Mouse (Mus musculus) c-Kit-negative CD71-positive TER-119-positive erythroid progenitor cells, embryonic 14.5 days (primary cell): Measurements from ENCODE around the gene Slc25a34.

Experiments used
- DNase-seq: peaks from one replicate; pipeline ENCODE4 v3.0.0-alpha.2; 2013; ENCODE audit warnings: low read depth, low spot score

Slc25a34 gene

DNA sequence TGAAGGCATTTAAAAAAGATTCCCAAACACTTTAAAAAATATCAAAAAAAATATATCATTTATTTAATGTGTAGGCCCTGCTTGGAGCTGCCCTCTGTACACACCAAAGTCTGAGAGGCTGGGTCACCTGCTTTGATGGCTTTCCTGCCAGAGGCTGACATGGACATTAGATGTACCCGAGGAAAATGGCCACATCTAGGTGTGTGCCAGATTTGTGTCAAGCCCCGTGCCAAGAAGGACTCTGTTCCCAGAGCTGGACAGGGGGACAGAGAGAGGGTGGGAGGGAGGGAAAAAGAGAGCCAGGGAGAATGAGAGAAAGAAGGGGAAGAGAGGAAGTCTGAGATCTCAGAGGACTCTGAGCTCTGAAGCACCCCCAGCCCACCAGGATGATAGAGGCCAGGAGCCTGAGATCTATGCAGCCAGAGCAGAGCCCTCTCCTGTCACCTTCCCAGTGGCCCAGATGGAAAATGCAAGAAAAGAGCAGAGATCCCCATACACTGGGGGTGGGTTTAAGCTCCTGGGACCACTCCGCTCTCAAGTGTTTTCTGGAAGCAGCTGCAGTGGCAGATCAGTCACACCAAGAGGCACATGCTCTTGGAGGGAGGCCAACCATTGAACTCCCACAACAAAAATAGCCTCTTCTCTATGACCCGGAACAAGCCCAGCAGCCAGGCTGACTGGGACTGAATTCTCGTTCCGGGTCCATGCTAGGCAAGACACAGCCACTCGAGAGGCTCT lies 19.7 kb upstream of the Slc25a34 start:
- no peak for DNase-seq

- no peak for DNase-seq
These were observed 18.6 kb upstream of the Slc25a34 start for GRCm38 (mm10) chr4:141641961-141642811.

GRCm38 (mm10) chr4:141641353-141641771 lies 17.7 kb upstream of the Slc25a34 start:
- no peak for DNase-seq

GRCm38 (mm10) chr4:141639474-141639873 lies 15.9 kb upstream of the Slc25a34 start:
- no peak for DNase-seq

- DNase-seq = no peak
These were observed 13.1 kb upstream of the Slc25a34 start for GRCm38 (mm10) chr4:141636693-141637092.

DNA sequence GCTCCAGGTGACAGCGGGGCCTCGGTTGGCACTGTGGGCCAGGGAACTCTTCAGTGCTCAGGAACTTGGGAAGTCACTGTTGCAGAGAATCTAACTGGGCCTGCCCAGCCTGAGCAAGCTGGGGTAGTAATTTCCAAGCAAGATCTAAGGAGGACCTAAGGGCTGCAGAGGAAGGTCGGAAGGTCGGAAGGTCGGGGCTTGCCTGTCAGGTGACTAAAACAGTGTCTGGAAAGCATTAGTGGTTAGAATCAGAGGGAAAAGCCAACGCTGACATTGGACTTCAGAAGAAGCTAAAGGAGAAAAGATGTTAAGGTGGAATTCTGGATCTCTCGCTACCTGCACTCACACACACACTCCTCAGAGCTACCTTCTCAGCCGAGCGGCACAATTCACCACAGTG lies 12.4 kb upstream of the Slc25a34 start:
- no peak for DNase-seq

GRCm38 (mm10) chr4:141632111-141632873 lies 8.7 kb upstream of the Slc25a34 start:
- no peak for DNase-seq

DNA sequence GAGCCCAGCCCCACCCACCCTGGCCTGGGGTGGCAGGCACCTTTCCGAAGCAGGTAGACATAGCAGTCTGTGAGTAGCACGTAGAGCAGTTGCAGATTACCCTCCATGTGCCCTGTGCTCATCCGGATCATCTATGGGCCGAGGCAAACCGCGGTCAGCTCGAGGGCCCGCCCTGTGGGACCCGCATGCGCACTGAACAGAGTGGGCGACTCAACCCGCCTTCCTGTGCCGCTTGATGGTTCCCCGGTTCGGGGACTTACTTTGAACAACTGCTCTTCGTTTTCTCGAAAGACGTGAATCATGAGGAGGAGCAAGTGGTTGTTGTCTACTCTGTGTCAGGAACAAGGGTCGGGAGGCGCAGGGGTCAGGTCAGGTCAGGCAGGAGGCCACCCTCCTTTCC lies 7.6 kb upstream of the Slc25a34 start:
- no peak for DNase-seq

- no peak for DNase-seq
These were observed 6.4 kb upstream of the Slc25a34 start for GRCm38 (mm10) chr4:141630021-141630420.

DNA sequence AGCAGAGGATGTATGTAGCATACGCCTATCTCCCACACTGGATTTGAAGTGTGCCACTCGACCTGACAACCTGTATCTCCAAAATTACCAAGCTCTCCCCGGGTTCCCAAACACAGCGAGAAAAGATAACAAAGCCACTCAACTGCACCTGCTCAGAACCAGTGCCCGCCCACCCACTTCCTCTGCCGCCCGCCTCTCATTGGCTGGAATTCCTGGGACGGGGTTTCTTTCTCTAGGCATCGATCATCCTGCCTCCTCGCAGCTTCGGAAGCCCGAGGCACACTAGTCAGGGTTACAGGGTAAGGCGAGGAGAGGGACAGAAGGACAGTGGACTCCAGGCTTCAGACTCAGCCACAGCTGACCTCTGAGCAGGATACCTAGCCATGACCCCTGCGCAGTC lies 5.0 kb upstream of the Slc25a34 start:
- no peak for DNase-seq

- no peak for DNase-seq
These were observed 3.9 kb upstream of the Slc25a34 start for GRCm38 (mm10) chr4:141627502-141627901.

DNA sequence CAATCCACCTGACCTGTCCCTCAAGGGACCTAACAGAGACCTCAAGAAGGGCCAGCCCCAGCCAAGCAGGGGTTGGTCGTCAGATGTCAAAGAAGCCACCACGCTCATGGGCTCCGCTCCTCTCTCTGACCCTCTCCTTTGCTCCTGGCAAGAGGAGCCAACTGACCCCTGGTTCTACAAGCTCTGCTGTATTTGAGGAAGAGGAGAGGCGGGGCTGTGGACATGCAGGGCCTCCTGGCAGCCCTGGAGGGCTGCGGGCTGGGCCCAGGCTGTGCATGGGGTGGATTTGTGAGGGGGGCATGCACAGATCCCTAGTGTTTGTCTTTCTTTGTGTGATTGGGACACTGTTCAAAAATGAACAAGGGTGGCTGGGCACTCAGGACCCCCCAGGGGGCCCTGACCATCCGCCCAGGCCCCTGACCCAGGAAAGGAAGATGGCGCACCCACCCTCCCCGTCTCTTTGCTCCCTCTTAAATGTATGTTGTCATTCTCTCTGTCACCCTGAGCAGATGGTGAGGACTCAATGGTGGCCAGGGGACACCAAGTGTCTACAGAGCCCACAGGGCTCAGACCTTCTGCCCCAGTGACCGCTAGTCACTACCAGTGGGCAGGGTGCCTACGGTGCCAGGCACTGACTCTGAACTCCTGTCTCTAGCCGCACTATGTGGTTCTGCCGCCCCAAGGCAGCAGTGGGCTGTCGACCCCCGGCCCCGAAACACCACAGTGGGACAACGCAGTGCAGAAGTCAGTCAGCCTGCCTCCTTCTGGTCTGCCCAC lies 2.3 kb upstream of the Slc25a34 start:
- no peak for DNase-seq

GRCm38 (mm10) chr4:141624983-141625773 lies 1.6 kb upstream of the Slc25a34 start:
- no peak for DNase-seq

GRCm38 (mm10) chr4:141624134-141624533 lies 513 bp upstream of the Slc25a34 start:
- DNase-seq = no peak

DNA sequence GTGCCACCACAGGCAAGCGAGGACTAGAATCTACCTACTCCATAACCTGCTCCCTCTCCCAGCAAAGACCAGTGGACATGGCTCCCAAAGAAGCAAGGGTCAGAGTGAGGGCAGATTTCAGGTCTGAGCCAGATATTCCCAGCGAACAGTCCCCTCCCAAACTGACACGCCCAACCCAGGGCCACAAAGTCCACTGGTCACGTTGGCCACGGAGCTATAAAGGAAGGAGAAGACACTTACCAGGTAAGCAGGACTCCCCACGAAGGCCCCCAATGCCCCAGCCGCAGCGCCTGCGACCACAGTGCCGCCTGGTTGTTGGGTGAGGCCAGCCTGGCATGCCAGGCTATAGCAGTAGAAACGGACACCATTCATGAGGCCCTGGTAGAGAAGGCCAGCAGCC lies 584 bp downstream of the Slc25a34 start:
- no peak for DNase-seq

DNA sequence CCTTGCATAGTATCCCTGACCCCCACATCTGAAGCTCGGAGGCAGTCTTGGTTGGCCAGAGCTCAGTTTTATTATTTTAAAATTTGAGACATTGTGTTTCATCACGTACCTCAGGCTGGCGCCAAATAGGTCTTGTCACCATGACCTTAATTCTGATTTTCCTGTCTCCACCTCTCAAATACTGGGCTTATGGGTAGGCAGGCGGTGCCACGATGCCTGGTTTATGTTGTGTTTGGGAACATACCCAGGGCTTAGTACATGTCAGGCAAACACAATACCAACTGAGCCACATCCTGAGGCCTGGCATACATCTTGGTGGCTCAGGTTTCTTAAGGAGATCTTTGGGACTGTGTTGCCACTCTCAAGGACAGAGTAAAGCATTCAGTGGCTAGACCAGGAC lies 1.0 kb downstream of the Slc25a34 start:
- DNase-seq = no peak

GRCm38 (mm10) chr4:141622091-141622490 lies 1.5 kb downstream of the Slc25a34 start:
- DNase-seq = no peak

DNA sequence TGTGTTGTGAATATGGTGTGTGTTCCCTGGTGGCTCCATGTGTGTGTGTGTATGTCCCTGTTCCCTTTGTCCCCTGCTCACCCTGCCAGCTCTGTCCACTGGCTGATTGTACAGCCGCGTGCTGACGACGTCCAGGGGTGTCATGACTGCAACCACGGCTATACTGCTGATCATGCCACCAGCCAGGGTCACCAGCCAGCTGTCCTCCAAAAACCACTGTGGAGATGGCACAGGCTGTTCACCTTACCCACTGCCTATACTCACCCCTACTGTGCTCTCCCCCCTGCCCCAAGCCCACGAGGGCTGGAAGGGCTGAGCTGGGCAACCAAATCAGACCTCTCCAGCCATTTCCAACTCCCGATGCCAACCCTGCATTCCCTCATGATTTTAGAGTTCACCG lies 2.3 kb downstream of the Slc25a34 start:
- no peak for DNase-seq

GRCm38 (mm10) chr4:141619299-141619883 lies 4.2 kb downstream of the Slc25a34 start:
- no peak for DNase-seq

DNA sequence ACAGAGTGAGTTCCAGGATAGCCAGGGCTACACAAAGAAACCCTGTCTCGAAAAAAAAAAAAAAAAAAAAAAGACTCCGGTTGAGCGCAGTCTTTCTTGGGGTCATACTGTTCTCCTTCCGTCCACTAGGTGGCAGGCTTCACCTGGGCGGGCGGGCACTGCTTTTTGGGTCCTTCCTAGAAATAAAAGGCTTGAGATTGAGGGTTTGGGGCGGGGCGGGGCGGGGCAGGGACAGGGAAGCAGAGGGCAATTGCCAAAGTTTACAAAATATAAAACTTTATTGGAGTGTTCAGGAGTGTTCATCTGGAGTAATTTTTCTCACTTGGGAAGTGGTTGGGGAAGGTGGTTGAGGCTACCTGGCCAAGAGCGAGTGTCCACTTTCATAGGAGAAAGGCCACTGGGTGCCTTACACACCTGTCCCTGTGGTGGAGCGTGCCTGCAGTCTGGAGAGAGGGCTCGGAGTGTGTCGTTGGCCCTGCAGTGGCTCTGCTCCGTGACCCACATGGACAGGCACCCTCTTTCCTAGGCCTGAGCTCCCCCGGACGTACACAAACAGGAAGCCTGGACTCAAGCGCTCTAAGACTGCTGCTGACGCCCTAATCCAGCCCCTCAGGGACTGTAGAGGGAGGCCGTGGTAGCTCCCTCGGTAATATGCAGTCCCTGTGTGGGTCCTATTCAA lies 4.9 kb downstream of the Slc25a34 start, which contains the start of gene Tmem82:
TSS of gene Tmem82 (minus strand) at position 69 of the 679 bp plus-strand sequence.
- DNase-seq = peak; percentile 20
